ENCODE assay signal across 7 mouse cellular contexts in the genomic region with DNA sequence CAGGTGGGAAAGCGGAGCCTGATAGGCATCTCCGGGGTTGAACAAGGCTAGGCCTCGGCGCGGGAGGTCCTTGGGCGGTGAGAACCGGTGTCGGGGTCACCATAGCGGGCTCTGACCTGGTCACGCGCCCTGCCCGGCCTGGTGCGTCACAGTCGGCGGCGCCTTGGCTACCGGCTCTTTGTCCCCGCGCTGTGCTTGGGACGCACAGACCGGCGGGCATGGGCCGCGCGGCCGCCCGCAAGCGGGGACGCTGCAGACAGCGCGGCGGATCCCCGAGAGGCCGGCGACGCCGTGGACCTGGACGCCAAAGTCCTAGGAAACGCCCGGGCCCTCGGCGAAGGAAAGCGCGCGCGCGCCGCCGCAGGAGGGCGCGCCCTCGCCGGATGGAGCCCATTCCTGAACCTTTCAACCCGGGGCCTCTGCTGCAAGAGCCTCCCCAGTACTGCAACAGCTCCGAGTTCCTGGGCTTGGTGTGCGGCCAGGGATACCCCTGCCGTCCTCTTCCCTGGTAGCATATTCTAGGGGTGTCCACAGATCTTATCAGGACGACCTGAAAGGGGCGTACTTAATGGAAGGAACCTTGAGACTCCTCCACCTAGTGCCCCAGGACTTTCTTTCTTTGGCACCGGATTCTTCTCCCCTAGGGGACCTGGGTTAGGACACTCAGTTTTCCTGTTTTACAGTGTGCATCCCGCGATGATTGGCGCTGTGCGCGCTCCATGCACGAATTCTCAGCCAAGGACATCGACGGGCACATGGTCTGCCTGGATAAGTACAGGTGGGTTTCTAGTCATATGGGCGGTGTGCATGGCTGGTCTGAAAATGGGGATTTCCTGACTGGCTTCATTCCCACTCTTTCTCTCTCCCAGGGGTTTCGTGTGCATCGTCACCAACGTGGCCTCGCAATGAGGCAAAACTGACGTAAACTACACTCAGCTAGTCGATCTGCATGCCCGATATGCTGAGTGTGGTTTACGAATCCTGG. TPM values are rescaled to one million over a fixed set of nuclear protein-coding genes. Genes with fewer than 3 reads are reported as not detected.
A peak's percentile ranks its signal among the peaks of the same experiment; 100 is the strongest.
DNase-seq lines count a peak whose midpoint lies in the region; ATAC-seq and TF ChIP-seq lines count a peak whose summit lies in the region.

No protein-coding gene starts in this region.

- 1% methylated on average over 77 of the region's 77 CpGs for WGBS in hindbrain, embryonic 15.5 days
- 3% methylated on average over 77 of the region's 77 CpGs for WGBS in limb, embryonic 10.5 days

- peak overlapping the region; percentile 88 for H3K4me3 ChIP-seq in gastrocnemius, adult 2 months
- peak overlapping the region; percentile 59 for H3K4me3 ChIP-seq in hindbrain, embryonic 15.5 days
- H3K4me3 ChIP-seq in limb, embryonic 10.5 days = peak overlapping the region; percentile 85

- H3K27ac ChIP-seq in gastrocnemius, adult 2 months = peak overlapping the region; percentile 100
- peak overlapping the region; percentile 90 for H3K27ac ChIP-seq in hindbrain, embryonic 15.5 days (replicated peaks)
- peak overlapping the region; percentile 97 for H3K27ac ChIP-seq in limb, embryonic 10.5 days

- peaks cover 21% of the 10 kb centered on the region for H3K4me1 ChIP-seq in hindbrain, embryonic 15.5 days (replicated peaks)
- H3K4me1 ChIP-seq in limb, embryonic 10.5 days = peaks cover 52% of the 10 kb centered on the region

- no peaks in the 10 kb centered on the region for H3K27me3 ChIP-seq in hindbrain, embryonic 15.5 days
- H3K27me3 ChIP-seq in limb, embryonic 10.5 days (ENCODE audit: low read depth, poor library complexity, severe bottlenecking) = 0 out of 2 replicates have a peak, but pooled peaks cover 8% of the 10 kb centered on the region

- DNase-seq in adrenal gland, adult 18-20 months (ENCODE audit: low spot score in 2 of 2) = peak; percentile 64 to 71
- DNase-seq in cerebellum, postnatal 25 days = peak; percentile 79 to 83
- peak; percentile 84 for DNase-seq in gastrocnemius, adult 2 months
- DNase-seq in limb, embryonic 10.5 days (ENCODE audit: low spot score) = peak; percentile 81
- DNase-seq in mesoderm, embryonic 11.5 days (ENCODE audit: low read depth, low spot score) = peak; percentile 67
- peak; percentile 62 for DNase-seq in spleen, adult 12 weeks (ENCODE audit: low spot score)

- H3K36me3 ChIP-seq in hindbrain, embryonic 15.5 days = peaks cover 21% of the 10 kb centered on the region
- H3K36me3 ChIP-seq in limb, embryonic 10.5 days = peaks cover 39% of the 10 kb centered on the region

- intact Hi-C loops in gastrocnemius, adult 2 months (cut with DNase I) = loop anchor here (1.0 to 5.0 kb wide), 2 partner anchors 60 to 67 kb away; a partner anchor contains a TSS

- TF ChIP-seq CTCF in gastrocnemius, adult 2 months (IDR thresholded peaks at IDR 0.05) = peak; percentile 63

- ATAC-seq in hindbrain, embryonic 15.5 days (ENCODE audit: low FRiP score, low read depth) = peak; percentile 46; the same call in 1 of the 2 replicates

- no peaks in the 10 kb centered on the region for H3K9me3 ChIP-seq in hindbrain, embryonic 15.5 days
- H3K9me3 ChIP-seq in limb, embryonic 10.5 days (replicated peaks) = no peaks in the 10 kb centered on the region

- peak overlapping the region; percentile 74 for H3K9ac ChIP-seq in hindbrain, embryonic 15.5 days

- H3K4me2 ChIP-seq in hindbrain, embryonic 15.5 days = peak overlapping the region; percentile 60

RNA-seq across cellular contexts. Expression of a gene that starts 7.2 kb away (rescaled TPM):
- total RNA-seq in adrenal gland, adult 18-20 months (2021) = 1,000 to 10,000 TPM; 1,091 to 1,886 TPM
- total RNA-seq in gastrocnemius, adult 2 months (2021) = 100 to 1,000 TPM; 552 to 603 TPM
- 583 and 596 TPM in 2 replicates for polyA plus RNA-seq in hindbrain, embryonic 15.5 days (2015; fragmentation: Nextera tagmentation; extraction: Ambion mirVana)
- polyA plus RNA-seq in limb, embryonic 10.5 days (2016; fragmentation: Nextera tagmentation; extraction: Ambion mirVana) = 589 and 631 TPM in 2 replicates

RNA-seq across cellular contexts. Expression of a gene that starts 14.5 kb away (rescaled TPM):
- total RNA-seq in adrenal gland, adult 18-20 months (2021) = 10 to 100 TPM; 86.3 to 94.3 TPM
- 10 to 100 TPM; 42.0 to 50.9 TPM for total RNA-seq in gastrocnemius, adult 2 months (2021)
- 141 and 145 TPM in 2 replicates for polyA plus RNA-seq in hindbrain, embryonic 15.5 days (2015; fragmentation: Nextera tagmentation; extraction: Ambion mirVana)
- 319 and 357 TPM in 2 replicates for polyA plus RNA-seq in limb, embryonic 10.5 days (2016; fragmentation: Nextera tagmentation; extraction: Ambion mirVana)

RNA-seq across cellular contexts. Expression of a gene that starts 37.7 kb away (rescaled TPM):
- total RNA-seq in adrenal gland, adult 18-20 months (2021) = 1 to 10 TPM; 5.5 to 7.3 TPM
- total RNA-seq in gastrocnemius, adult 2 months (2021) = 1 to 10 TPM in 1 of 2 experiments, under 1 TPM in 1; 0.97 to 1.4 TPM
- 2.3 and 2.5 TPM in 2 replicates for polyA plus RNA-seq in hindbrain, embryonic 15.5 days (2015; fragmentation: Nextera tagmentation; extraction: Ambion mirVana)
- polyA plus RNA-seq in limb, embryonic 10.5 days (2016; fragmentation: Nextera tagmentation; extraction: Ambion mirVana) = 14.9 and 15.5 TPM in 2 replicates

RNA-seq across cellular contexts. Expression of a gene that starts 51.2 kb away (rescaled TPM):
- total RNA-seq in adrenal gland, adult 18-20 months (2021) = 10 to 100 TPM; 31.0 to 41.4 TPM
- total RNA-seq in gastrocnemius, adult 2 months (2021) = 1 to 10 TPM; 6.2 to 7.1 TPM
- 12.6 and 12.9 TPM in 2 replicates for polyA plus RNA-seq in hindbrain, embryonic 15.5 days (2015; fragmentation: Nextera tagmentation; extraction: Ambion mirVana)
- polyA plus RNA-seq in limb, embryonic 10.5 days (2016; fragmentation: Nextera tagmentation; extraction: Ambion mirVana) = 17.1 and 18.4 TPM in 2 replicates

RNA-seq across cellular contexts. Expression of a gene that starts 57.8 kb away (rescaled TPM):
- 10 to 100 TPM; 20.6 to 22.3 TPM for total RNA-seq in adrenal gland, adult 18-20 months (2021)
- 1 to 10 TPM; 6.7 to 7.2 TPM for total RNA-seq in gastrocnemius, adult 2 months (2021)
- polyA plus RNA-seq in hindbrain, embryonic 15.5 days (2015; fragmentation: Nextera tagmentation; extraction: Ambion mirVana) = 4.8 and 5.4 TPM in 2 replicates
- 2.0 and 2.3 TPM in 2 replicates for polyA plus RNA-seq in limb, embryonic 10.5 days (2016; fragmentation: Nextera tagmentation; extraction: Ambion mirVana)

Comparison
In these comparisons a context has a peak if more than half of its experiments do, and no peak if none do; other contexts are left out.
1. Peak in every context shown above with its lines: DNase-seq, ATAC-seq, H3K4me3 ChIP-seq and H3K27ac ChIP-seq.